11 mouse cellular contexts compared by ENCODE assay signal in genomic region chr17:44217185-44217584, GRCm38 (mm10).
"Had no signal": no experiment of that assay in that cellular context is flagged by ENCODE, and none has a peak within 500 bp of the region (broad histone marks: within the 10 kb centered on the region; RNA-seq: fewer than 3 reads in every experiment).

No protein-coding gene starts in this region.

- H3K27me3 ChIP-seq: limb, embryonic 13.5 days; midbrain, embryonic 12.5 days; neural tube, embryonic 13.5 days; stomach, embryonic 15.5 days had no signal

- H3K4me3 ChIP-seq: limb, embryonic 13.5 days; midbrain, embryonic 12.5 days; neural tube, embryonic 13.5 days; stomach, embryonic 15.5 days had no signal

- H3K27ac ChIP-seq: limb, embryonic 13.5 days; liver, embryonic 14.5 days; midbrain, embryonic 12.5 days; neural tube, embryonic 13.5 days; stomach, embryonic 15.5 days had no signal

- H3K36me3 ChIP-seq: limb, embryonic 13.5 days; midbrain, embryonic 12.5 days; neural tube, embryonic 13.5 days; stomach, embryonic 15.5 days had no signal

- H3K9me3 ChIP-seq: limb, embryonic 13.5 days; midbrain, embryonic 12.5 days; neural tube, embryonic 13.5 days; stomach, embryonic 15.5 days had no signal

- ATAC-seq: midbrain, embryonic 16.5 days had no signal

- H3K4me1 ChIP-seq: limb, embryonic 13.5 days; midbrain, embryonic 12.5 days; neural tube, embryonic 13.5 days; stomach, embryonic 15.5 days had no signal

- H3K9ac ChIP-seq: limb, embryonic 13.5 days; liver, embryonic 14.5 days; midbrain, embryonic 12.5 days; neural tube, embryonic 13.5 days; stomach, embryonic 15.5 days had no signal

- H3K4me2 ChIP-seq: limb, embryonic 13.5 days; midbrain, embryonic 12.5 days; neural tube, embryonic 13.5 days; stomach, embryonic 15.5 days had no signal

- DNase-seq: kidney, postnatal 14 days; left cerebral cortex, postnatal 4 days; right cerebral cortex, postnatal 14 days; thymus, adult 2 months; thymus, postnatal 25 days had no signal
